Mouse (Mus musculus): ENCODE results near the gene Vwa8.

Gene Vwa8

DNA sequence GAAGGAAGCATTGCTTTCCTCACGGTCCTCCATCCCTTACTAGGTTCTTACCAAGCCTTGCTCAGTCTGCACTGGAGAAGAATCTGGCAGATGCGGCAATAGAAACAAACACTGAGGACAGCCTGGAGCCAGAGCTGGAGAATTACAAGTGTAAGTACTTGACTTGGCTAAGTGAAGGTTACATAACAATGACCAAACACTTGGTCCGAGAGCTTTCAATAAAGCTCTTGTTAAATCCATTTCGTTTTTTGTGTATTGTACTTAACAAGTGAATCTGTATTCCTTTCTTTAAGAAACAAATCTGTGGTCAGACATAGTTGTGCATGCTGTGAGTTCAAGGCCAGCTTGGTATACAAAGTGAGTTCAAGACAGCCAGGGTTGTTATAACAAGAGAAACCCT lies 169.7 kb downstream of the Vwa8 start:
- Histone ChIP-seq H3K27me3 (ENCODE audit: insufficient read depth, low read length) (no peaks in the 10 kb centered on the region), H3K4me3 (replicated peaks; ENCODE audit: low read length) (no peak overlapping the region), H3K9me3 (ENCODE audit: low read length) (no peaks in the 10 kb centered on the region), H3K4me1 (replicated peaks; ENCODE audit: low read depth, low read length) (peaks cover 67% of the 10 kb centered on the region), H3K36me3 (ENCODE audit: insufficient read depth, low read length) (peaks cover 11% of the 10 kb centered on the region; the same call in 1 of the 2 replicates)
- peak; percentile 53; the same call in 1 of the 2 replicates for TF ChIP-seq POU5F1 (IDR thresholded peaks at IDR 0.05; ENCODE audit: borderline replicate concordance, low read length)
- TF ChIP-seq CTCF (conservative IDR thresholded peaks at IDR 0.05; ENCODE audit: low read length), result no peak
- TF ChIP-seq NANOG (IDR thresholded peaks at IDR 0.05; ENCODE audit: borderline replicate concordance, low read length), result peak; percentile 97

DNA sequence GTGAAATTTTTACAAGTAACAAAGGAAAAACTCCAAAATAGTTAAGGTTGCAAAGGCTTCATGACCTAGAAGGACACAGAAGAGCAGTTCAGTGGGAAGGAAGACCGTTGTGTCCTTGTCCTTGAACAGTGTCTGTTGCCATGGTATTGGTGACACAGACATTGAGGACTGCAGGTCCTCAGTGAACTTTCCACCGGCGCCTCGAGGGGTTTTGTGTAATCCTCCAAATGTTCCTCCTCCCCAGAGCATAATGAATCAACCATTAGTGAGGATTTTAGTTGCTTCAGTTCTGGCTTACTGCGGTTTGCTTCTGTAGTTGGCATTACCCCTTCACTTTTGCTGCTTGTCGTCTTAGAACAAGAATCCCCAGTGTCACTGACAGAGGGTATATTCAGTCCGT lies 172.9 kb downstream of the Vwa8 start:
- Histone ChIP-seq H3K4me3 (replicated peaks; ENCODE audit: low read length) (no peak overlapping the region), H3K4me1 (replicated peaks; ENCODE audit: low read depth, low read length) (peaks cover 58% of the 10 kb centered on the region), H3K36me3 (ENCODE audit: insufficient read depth, low read length) (0 out of 2 replicates have a peak, but pooled peaks cover 11% of the 10 kb centered on the region), H3K27me3 (ENCODE audit: insufficient read depth, low read length) (no peaks in the 10 kb centered on the region), H3K9me3 (ENCODE audit: low read length) (no peaks in the 10 kb centered on the region)
- TF ChIP-seq CTCF (conservative IDR thresholded peaks at IDR 0.05; ENCODE audit: low read length), result no peak

DNA sequence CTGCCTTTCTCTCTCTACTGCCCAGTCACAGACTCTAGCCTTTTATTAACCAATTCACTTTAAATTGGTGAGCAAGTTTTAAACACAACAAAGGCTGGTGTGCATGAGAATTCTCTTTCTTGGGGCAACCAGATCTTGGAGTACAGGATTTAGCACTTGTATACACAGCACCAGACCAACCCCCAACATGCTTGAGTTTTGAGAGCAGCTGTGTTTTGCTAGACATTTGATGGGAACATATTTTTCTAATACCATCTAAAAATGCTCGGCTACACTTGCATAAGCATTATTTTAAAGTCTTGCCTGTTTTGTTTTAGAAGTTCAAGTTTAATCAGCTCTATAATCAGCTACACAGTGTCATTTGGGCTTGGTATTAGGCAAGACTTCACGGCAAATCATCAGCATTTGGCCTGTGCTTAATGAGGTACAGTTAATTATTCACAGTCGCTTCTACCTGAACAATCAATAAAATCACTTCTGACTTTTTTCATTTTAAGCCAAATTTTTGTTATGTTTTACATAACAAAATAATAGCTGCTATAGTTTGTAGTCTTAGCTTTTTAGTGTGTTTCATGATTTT lies 180.2 kb downstream of the Vwa8 start:
- TF ChIP-seq NANOG (IDR thresholded peaks at IDR 0.05; ENCODE audit: borderline replicate concordance, low read length), result no peak
- no peak for TF ChIP-seq CTCF (conservative IDR thresholded peaks at IDR 0.05; ENCODE audit: low read length)
- TF ChIP-seq POU5F1 (IDR thresholded peaks at IDR 0.05; ENCODE audit: borderline replicate concordance, low read length), result no peak

DNA sequence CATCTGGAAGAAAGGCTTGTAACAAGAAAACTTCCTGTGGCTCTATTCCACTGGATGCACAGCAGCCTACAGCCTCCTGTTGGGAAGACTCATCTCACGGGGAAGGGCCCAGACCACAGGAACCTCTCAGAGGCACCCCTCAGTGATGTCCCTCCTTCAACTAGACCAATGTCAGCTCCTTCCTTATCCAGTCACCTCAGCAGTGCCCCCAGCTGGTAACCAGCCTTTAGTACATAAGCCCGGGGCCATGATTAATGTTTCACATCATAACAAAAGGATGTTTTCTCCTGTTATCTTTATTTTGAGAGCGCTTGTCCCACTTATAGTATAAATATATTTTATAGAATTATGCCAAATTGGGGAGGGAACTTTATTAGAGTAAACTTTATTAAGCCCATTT lies 181.9 kb downstream of the Vwa8 start:
- peak; percentile 39 for TF ChIP-seq CTCF (conservative IDR thresholded peaks at IDR 0.05; ENCODE audit: low read length)
- TF ChIP-seq NANOG (IDR thresholded peaks at IDR 0.05; ENCODE audit: borderline replicate concordance, low read length), result no peak
- H3K9me3 ChIP-seq (ENCODE audit: low read length), result no peaks in the 10 kb centered on the region
- H3K4me1 ChIP-seq (replicated peaks; ENCODE audit: low read depth, low read length), result peaks cover 21% of the 10 kb centered on the region
- H3K27me3 ChIP-seq (ENCODE audit: insufficient read depth, low read length), result no peaks in the 10 kb centered on the region
- no peak overlapping the region for H3K4me3 ChIP-seq (replicated peaks; ENCODE audit: low read length)
- H3K36me3 ChIP-seq (ENCODE audit: insufficient read depth, low read length), result peaks cover 20% of the 10 kb centered on the region

More for the DNA sequence above, 180.2 kb downstream of the Vwa8 start:
- Histone ChIP-seq H3K4me1 (replicated peaks; ENCODE audit: low read depth, low read length) (peaks cover 9% of the 10 kb centered on the region), H3K9me3 (ENCODE audit: low read length) (no peaks in the 10 kb centered on the region), H3K36me3 (ENCODE audit: insufficient read depth, low read length) (peaks cover 20% of the 10 kb centered on the region), H3K27me3 (ENCODE audit: insufficient read depth, low read length) (no peaks in the 10 kb centered on the region), H3K4me3 (replicated peaks; ENCODE audit: low read length) (no peak overlapping the region)

DNA sequence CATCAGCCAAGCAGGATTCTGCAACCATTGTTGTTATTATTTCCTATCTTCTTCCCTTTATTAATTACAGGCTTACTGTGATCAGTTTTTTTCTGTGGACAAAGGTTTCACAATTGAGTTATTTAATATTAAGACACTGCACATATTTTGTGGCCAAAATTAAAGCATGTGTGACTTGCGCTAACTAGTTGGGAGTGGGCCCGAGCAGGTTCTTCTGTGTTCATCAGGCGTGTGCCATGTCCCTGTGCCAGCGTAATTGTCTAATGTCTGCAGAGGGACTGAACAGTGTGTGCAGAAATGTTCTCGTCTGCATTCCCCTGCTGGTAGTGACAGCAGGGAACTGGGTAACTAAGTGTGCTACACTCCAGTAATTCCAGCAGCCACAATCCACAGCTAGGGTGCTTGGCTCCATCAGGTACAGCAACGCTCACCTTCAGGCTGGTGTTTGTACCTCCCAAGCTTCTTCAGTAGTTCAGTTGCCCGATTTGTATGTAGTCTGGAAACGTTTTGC lies 182.4 kb downstream of the Vwa8 start:
- H3K27me3 ChIP-seq (ENCODE audit: insufficient read depth, low read length), result no peaks in the 10 kb centered on the region
- peaks cover 20% of the 10 kb centered on the region for H3K36me3 ChIP-seq (ENCODE audit: insufficient read depth, low read length)
- no peak overlapping the region for H3K4me3 ChIP-seq (replicated peaks; ENCODE audit: low read length)
- H3K9me3 ChIP-seq (ENCODE audit: low read length), result no peaks in the 10 kb centered on the region
- no peak for TF ChIP-seq CTCF (conservative IDR thresholded peaks at IDR 0.05; ENCODE audit: low read length)
- no peak for TF ChIP-seq POU5F1 (IDR thresholded peaks at IDR 0.05; ENCODE audit: borderline replicate concordance, low read length)
- TF ChIP-seq NANOG (IDR thresholded peaks at IDR 0.05; ENCODE audit: borderline replicate concordance, low read length), result no peak
- peaks cover 27% of the 10 kb centered on the region for H3K4me1 ChIP-seq (replicated peaks; ENCODE audit: low read depth, low read length)

DNA sequence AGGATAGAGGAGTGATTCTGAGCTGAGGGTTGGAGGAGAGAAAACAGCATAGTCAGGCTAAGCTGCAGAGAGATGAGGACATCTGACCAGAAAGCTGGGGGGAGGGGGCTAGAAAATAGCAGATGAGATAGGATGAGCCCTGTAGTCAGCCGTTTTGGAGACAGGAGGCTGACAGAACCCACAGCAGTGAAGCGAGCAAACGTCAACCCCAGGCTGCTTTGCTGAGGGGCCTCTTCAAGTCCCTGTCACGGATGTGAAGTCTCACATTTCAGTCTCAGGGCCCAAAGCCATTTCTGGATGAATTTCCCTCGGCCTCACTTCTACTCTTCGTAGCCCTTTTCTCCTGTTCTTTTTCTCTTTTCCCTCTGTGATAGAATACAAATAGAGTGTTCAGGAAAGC lies 184.5 kb downstream of the Vwa8 start:
- no peak for TF ChIP-seq NANOG (IDR thresholded peaks at IDR 0.05; ENCODE audit: borderline replicate concordance, low read length)
- no peak for TF ChIP-seq POU5F1 (IDR thresholded peaks at IDR 0.05; ENCODE audit: borderline replicate concordance, low read length)
- no peak for TF ChIP-seq CTCF (conservative IDR thresholded peaks at IDR 0.05; ENCODE audit: low read length)
- Histone ChIP-seq H3K4me3 (replicated peaks; ENCODE audit: low read length) (no peak overlapping the region), H3K4me1 (replicated peaks; ENCODE audit: low read depth, low read length) (peaks cover 27% of the 10 kb centered on the region), H3K27me3 (ENCODE audit: insufficient read depth, low read length) (no peaks in the 10 kb centered on the region), H3K36me3 (ENCODE audit: insufficient read depth, low read length) (peaks cover 23% of the 10 kb centered on the region), H3K9me3 (ENCODE audit: low read length) (no peaks in the 10 kb centered on the region)

DNA sequence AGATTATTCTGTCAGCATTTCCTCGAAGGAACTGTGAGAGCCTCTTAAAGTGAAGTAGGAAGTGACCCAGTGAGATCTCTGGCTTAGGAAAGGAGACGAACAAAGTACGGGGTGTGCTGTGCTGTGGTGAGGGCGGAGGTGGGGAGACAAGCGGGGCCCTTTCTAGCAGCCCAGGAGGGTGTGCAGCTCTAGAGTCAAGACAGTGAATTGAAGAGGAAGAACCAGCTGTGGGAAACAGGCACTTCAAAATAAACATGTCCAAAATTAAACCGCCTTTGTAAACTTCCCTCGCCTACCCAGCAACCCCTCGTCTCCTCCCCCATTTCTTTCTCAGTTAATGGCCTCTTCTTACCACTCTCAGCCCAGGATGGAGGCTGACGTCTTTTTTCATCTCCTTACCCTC lies 185.7 kb downstream of the Vwa8 start:
- no peaks in the 10 kb centered on the region for H3K27me3 ChIP-seq (ENCODE audit: insufficient read depth, low read length)
- H3K36me3 ChIP-seq (ENCODE audit: insufficient read depth, low read length), result peaks cover 32% of the 10 kb centered on the region
- no peak for TF ChIP-seq NANOG (IDR thresholded peaks at IDR 0.05; ENCODE audit: borderline replicate concordance, low read length)
- TF ChIP-seq POU5F1 (IDR thresholded peaks at IDR 0.05; ENCODE audit: borderline replicate concordance, low read length), result no peak
- TF ChIP-seq CTCF (conservative IDR thresholded peaks at IDR 0.05; ENCODE audit: low read length), result no peak
- H3K9me3 ChIP-seq (ENCODE audit: low read length), result no peaks in the 10 kb centered on the region
- peaks cover 27% of the 10 kb centered on the region for H3K4me1 ChIP-seq (replicated peaks; ENCODE audit: low read depth, low read length)
- H3K4me3 ChIP-seq (replicated peaks; ENCODE audit: low read length), result no peak overlapping the region

DNA sequence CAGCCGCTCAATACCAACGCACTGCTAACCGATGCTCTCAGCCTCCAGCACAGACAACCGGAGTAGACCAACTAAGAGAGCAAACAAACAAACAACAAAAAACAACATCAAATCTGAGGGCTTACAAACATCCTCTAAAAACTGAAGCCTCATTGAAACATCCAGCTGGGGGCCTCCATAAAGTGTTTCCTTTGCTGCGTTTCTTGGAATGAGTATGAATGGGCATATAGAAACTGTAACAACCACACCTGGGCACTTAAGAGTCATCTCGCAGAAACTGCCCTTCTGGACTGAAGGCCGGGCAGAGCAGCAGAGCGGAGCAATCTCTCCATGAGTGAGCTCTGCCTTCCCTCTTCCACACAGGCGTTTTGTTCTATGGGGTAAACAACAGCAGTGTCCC lies 186.7 kb downstream of the Vwa8 start:
- Histone ChIP-seq H3K4me3 (replicated peaks; ENCODE audit: low read length) (no peak overlapping the region), H3K9me3 (ENCODE audit: low read length) (no peaks in the 10 kb centered on the region), H3K4me1 (replicated peaks; ENCODE audit: low read depth, low read length) (peaks cover 27% of the 10 kb centered on the region), H3K36me3 (ENCODE audit: insufficient read depth, low read length) (peaks cover 27% of the 10 kb centered on the region), H3K27me3 (ENCODE audit: insufficient read depth, low read length) (no peaks in the 10 kb centered on the region)
- TF ChIP-seq CTCF (conservative IDR thresholded peaks at IDR 0.05; ENCODE audit: low read length) (no peak), POU5F1 (IDR thresholded peaks at IDR 0.05; ENCODE audit: borderline replicate concordance, low read length) (no peak), NANOG (IDR thresholded peaks at IDR 0.05; ENCODE audit: borderline replicate concordance, low read length) (no peak)

DNA sequence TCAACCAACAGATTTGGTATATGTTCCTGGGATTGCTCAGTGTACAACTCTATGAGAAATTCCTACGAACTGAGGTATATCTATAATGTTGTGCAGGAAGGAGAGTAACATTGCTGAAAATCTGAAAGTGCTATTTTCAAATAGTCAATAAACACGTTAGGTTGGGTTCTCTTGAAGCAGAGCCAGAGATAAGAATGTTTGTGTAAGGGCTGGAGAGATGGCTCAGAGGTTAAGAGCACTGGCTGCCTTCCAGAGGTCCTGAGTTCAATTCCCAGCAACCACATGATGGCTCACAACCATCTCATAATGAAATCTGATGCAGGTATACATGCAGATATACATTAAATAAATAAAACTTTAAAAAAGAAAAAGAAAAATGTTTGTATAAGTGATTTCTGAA lies 198.3 kb downstream of the Vwa8 start:
- Histone ChIP-seq H3K4me1 (replicated peaks; ENCODE audit: low read depth, low read length) (0 out of 2 replicates have a peak, but pooled peaks cover 4% of the 10 kb centered on the region), H3K4me3 (replicated peaks; ENCODE audit: low read length) (no peak overlapping the region), H3K27me3 (ENCODE audit: insufficient read depth, low read length) (no peaks in the 10 kb centered on the region), H3K36me3 (ENCODE audit: insufficient read depth, low read length) (peaks cover 24% of the 10 kb centered on the region), H3K9me3 (ENCODE audit: low read length) (no peaks in the 10 kb centered on the region)
- no peak for TF ChIP-seq NANOG (IDR thresholded peaks at IDR 0.05; ENCODE audit: borderline replicate concordance, low read length)
- no peak for TF ChIP-seq POU5F1 (IDR thresholded peaks at IDR 0.05; ENCODE audit: borderline replicate concordance, low read length)
- no peak for TF ChIP-seq CTCF (conservative IDR thresholded peaks at IDR 0.05; ENCODE audit: low read length)
